Mouse (Mus musculus) kidney, adult 11 months (tissue): ENCODE results near the gene Dgke.

Experiments used
- DNase-seq: peaks from one replicate; pipeline ENCODE4 v3.0.0; 2022

The Dgke gene

DNA sequence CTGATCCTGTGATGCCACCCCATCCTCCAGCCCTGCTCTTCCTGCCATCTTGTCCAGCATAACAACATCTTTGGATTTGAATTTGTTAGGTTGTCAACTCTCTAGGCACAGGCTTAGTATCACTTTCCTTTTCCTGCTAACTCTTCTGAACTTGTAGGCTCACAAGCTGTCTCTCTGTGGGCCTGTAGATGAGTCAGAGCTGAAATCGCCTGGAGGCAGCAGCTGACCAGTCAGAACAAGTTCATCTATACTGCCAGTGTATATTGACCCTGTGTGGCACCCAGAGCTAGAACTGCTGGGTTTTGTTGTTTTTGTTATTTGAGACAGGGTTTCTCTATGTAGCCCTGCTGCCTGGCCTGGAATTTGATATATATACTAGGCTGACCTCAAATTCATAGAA, 35.5 kb downstream of the Dgke start:
- no peak for DNase-seq

DNA sequence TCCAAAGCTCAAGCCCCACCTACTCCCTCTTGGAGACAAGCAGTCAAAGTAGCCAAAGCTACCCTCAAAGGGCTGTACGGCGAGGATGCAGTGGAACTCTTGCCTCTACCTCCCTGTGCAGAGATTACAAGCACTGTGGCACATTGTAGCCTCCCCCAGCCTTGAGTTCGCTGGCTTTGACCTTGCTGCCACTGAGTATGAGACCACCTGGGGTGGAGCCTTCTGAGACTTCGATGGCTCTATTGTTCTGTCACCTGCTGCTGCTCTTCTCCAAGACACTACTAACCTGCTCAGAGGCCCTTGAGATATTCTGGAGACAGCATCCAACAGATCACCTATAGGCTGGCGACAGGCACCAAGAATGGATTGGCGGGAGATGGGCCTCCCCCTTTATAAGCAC, 36.1 kb downstream of the Dgke start:
- no peak for DNase-seq

DNA sequence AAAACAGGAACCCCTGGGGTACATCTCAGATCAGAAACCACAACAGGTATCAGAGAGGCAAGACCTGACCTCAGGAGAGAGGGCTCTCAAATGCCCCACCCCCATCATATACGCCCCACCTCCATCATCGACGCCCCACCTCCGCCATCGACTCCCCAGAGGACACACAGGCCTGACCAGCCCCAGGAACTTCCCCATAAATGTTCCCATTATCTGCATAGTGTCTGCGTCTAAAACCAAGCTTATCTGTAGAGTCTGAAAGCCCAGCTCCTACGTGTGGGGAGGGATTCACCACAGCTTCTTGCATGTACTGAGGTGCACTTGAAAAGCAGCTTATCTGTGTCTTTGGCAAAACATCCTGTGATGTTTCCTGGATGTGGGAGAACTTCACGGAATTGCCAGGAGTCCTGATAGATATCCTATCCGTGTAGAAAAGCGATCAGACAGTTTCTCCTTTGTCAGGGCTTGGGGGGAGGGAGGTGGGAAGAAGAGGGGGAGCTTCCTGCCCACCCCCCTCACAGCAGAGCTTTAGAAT, 37.7 kb downstream of the Dgke start:
- DNase-seq = no peak

DNA sequence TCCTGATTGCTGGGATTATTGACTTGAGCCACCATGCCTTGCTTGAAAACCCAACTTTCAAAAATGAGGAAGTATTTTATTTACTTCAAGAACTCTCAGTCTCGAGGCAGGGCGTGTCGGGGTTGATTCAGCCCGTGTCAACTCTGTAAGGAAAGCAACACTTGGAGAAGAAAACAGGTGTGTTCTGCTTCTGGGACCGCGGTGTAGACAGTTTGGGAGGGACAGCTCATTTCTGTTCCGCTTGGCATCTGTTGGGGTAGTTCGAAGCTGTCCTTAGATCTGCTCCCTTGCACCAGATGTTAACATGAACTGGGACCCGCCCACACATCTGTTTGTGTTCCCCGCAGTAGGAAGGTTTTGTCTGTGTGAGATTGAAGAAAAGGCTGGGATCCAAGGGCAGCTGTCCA, 38.7 kb downstream of the Dgke start:
- no peak for DNase-seq

DNA sequence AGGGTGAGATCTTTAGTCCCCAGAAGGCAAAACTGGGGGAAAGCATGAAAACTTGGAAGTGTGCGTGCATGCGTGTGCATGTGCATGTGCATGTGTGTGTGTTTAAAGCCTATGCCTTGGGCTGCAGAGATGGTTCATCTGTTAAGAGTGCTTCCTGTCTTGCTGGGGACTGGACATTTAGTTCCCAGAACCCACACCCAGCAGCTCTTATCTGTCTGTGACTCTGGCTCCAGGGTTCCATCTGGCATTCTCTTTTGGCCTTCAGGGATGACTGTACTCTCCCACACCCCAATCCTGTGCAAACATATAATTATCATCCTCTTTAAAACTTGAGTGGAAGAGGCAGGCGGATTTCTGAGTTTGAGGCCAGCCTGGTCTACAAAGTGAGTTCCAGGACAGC, 40.5 kb downstream of the Dgke start:
- no peak for DNase-seq

DNA sequence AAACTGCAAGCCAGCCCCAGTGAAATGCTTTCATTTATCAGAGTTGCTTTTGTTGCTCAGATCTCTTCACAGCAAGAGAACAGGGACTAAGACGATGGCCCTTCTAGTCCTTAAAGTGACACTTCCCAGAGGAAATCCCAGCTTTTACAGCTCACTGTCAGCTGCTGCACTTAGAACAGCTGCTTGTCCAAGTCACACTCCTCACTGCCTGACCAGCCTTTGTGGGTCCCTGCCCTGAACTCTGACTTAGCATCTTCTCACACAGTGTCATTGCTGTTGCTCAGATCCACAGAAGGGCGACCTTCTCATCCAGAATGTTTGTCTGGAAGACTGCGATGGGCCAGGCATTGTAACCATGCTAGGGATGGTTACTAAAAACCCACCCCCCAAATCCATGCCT, 41.0 kb downstream of the Dgke start:
- DNase-seq = no peak

DNA sequence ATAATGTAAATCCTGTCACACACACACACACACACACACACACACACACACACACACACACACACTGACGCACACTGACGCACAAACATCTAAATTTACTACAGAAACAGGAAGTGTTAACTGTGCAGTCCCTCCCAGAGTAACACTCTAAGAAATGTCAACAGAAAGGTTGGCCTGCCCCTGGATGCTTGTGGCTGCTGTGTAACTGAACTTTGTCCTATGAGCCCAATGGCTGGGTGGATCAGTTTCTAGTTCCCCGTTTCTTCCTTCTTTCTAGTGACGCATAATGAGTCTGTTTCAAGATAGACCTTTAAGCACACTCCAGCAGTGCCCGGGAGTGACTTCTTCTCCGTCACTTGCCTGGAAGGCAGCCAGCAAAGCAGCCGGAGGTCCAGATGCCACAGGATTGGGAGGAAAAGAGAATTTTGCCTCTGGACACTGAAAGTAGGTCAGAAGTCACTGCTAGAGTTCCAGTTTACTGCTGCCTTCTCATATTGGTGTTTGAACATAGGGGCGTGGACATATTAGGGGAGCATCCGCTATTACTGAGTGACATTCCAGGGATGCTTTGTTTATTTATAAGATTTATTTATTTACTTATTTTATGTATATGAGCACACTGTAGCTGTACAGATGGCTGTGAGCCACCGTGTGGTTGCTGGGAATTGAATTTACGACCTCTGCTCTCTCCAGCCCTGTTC, 42.3 kb downstream of the Dgke start:
- peak; percentile 91 for DNase-seq

DNA sequence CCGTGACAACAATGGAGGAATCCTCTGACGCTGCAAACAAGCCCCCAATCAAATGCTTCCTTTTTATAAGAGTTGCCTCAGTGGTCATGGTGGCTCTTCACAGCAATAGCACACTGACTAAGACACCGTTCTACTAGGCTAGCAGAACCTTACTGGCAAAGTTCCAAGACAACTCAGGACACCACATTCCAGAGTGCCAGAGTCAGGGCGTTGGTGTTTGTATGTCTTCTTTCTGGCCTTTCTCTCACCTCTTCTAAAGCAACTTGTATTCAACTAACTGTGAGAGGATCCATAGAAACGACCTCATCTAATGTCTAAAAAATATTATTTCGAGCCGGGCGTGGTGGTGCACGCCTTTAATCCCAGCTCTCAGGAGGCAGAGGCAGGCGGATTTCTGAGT, 43.2 kb downstream of the Dgke start:
- DNase-seq = no peak

DNA sequence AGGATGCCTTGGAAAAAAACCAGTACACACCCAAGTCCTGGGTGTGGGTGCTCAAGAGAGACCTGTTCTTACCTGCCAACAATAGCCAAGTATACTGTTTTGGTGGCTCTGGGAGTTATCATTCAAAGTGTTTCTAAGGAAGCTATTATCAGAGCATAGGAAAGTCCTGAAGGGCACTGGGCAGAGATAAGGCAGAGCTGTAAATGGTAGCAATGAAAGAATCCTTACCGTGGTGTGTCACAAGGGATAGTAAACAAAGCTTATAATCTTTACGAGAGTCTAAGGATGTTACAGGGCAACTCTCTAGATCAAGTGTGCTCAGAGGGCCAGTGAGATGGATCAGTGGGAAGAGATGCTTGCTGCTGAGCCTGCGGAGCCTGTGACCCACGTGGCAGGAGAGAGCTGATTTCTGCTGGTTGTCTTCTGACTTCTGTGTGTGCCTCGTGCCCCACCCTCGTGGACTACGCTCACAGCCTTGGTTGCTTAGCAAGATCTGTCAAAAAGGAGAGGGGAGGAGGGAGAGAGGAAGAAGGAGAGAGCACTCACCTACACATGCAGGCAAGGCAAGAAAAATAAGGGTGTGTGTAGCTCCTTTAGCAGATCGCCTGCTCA, 44.4 kb downstream of the Dgke start:
- DNase-seq = no peak

DNA sequence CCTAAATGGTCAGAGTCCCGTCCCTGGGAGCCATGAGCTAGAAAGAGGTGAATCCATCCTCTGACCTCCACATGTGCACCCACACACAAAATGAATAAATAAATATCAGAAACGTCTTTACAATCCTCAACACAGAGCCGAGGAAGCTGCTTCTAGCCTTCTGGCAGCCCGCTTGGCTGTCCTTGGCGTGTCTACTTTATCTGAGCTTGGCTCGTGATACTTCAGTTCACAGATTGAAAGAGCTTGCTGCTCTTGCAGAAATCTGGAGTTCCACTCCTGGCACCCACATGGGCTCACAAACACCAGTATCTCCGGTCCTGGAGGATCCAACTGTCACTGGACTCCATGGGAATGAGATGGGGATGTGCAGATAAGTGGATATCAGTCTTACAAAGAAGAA, 45.0 kb downstream of the Dgke start:
- DNase-seq = no peak

DNA sequence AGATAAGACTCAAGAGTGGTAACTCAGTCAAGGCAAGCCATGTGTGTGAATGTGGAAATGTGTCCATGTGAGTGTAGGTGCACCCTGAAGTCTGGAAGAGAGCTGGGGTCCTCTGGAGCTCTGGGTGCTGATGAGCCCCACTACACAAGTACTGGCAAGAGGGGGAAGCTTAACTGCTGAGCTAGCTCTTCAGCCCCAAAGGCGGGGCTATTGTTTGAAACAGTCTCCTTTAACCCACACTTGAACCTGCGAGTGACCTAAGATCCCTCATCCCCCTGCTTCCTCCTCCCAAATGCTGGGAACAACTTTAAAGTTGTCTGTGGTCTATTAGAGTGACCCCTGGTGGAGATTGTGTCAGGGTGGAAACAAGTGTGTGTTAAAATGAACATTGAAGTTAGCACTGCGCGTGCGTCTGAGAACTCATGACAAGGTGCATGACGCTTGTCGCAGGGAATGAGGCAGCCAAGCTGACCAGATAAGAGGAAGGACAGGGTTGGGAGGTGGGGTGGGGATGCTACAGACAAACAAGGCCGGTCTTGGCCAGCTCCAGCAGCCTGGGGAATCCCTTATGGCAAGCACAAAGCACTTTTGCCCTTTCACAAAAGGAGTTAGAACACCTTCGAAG, 45.9 kb downstream of the Dgke start:
- no peak for DNase-seq

DNA sequence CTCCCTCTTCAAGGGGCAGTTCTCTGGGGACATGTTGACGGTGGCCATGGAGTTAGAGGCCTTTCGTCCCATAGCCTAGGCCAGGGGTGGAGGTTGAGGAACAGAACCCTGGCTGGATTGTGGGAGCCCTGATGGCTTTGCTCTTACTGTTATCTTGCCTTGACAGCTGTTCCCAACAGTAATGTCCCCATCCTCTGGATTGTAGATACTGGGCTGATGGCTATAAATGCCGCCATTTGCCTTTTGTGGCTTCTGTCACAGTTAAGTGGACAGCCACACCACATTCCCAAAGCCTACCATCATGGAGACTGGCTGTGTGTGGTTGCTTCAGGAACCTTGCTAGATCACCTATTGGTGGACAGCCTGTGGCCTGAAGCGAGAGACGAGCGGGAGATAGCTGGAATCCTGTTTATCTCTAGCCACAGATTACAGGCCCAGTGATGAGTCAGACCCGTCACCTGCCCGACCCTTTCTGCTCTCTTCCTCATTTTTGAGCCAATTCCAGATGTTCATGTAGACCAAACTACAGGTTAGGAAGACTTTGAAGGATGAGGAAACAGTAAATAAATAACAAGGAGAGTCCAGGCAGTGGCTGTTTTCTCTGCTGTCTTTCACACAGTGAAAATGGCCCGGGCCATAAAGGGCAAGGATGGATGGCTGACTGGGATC, 49.0 kb downstream of the Dgke start:
- DNase-seq = no peak

DNA sequence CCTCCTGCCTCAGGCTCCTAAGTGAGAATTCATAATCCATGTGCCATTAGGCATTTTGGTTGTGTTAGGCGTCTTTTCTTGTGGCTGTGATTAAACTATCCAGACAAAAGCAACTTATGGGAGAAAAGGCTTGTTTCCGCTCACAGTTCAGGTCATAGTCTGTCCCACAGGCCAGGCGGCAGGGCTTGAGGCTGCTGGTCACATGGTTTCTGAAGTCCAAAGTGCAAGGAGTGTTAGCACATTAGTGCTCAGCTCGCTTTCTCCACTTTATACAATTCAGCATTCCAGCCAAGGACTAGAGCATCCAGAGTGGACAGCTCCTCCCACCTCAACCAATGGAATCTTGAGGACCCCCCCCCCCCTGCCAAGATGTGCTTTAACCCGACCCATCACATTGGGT, 54.4 kb downstream of the Dgke start:
- peak; percentile 87 for DNase-seq

DNA sequence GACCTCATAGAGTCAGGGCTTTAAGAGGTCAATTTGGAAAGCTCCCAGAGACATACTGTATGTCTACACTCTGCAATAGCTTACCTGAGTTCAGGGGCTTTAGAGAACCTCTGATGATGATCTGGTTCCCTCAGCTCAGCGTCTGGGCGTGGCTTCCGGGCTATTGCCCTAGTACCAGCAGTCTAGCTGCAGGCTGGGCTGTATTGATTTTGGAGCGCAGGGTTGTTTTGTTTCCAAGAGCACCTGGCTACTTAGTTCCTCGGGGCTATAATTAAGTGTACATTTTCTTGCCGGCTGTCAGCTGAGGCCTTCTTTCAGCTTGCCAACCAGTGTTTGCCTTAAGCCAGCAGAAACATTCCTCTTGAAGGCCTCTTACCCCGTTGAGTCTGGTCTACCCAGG, 57.2 kb downstream of the Dgke start:
- DNase-seq = no peak

DNA sequence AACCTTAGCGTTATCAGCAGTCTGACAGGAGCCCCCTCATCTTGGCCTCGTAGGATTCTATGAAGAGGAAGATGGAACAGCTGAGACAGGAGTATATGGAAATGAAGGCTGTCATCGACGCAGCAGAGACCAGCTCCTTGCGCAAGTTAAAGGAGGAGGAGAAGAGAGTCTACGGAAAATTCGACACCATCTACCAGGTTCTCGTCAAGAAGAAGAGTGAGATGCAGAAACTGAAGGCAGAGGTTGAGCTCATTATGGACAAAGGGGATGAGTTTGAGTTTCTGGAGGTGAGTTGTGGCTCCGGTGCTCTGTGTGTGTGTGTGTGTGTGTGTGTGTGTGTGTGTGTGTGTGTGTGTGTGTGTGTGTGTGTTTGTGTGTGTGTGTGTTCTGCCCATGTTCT, 57.6 kb downstream of the Dgke start:
- DNase-seq = no peak

DNA sequence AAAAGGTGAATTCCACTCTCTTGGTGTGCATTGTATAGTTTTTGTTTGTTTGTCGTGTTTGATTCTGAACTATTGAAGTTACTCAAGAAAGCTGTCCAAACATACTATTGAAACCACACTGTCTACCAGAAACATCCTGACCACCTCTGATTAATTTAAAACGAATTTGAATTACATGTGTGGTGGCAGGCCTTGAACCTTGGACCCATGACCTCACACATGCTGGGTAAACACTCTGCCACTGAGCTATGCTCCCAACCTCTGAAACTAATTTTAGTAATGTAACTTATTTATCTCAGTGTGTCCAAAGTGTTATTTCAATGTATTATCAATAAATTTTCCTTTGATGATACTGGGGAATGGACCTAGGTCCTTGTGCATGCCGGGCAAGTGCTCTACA, 59.1 kb downstream of the Dgke start:
- no peak for DNase-seq

DNA sequence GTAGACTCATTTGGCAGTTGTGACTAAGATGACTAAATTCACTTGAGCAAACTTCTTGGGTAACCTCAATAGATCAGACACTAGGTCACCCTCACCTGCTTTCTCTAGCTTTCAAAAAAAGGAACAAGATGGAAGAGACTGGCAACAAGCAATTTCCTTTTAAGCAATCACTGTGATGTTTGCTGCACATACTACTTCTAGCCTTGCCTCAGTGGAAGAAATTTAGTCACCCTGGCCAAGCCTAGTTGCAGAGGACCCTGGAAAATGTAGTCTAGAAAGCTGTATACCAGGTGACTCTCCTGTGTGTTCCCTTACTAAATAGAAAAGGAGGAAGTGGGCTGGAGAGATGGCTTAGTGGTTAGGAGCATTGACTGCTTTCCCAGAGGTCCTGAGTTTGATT, 60.2 kb downstream of the Dgke start:
- DNase-seq = no peak

DNA sequence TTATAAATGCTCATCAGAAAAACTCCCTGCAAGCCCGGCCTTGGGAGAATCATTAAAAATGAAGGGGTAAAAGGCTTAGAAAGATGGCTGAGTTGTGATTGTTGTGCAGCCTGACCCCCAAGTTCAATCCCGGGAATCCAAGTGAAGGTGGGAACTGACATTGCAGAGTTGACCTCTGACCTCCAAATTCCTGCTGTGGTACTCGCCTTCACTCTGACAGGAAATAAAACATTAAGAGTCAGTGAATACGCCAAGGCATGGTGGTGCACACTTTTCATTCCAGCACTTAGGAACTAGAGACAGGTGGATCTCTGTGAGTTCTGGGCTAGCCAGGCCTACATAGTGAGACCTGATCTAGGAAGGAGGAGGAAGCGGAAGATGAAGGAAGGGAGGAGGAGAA, 61.2 kb downstream of the Dgke start:
- no peak for DNase-seq

DNA sequence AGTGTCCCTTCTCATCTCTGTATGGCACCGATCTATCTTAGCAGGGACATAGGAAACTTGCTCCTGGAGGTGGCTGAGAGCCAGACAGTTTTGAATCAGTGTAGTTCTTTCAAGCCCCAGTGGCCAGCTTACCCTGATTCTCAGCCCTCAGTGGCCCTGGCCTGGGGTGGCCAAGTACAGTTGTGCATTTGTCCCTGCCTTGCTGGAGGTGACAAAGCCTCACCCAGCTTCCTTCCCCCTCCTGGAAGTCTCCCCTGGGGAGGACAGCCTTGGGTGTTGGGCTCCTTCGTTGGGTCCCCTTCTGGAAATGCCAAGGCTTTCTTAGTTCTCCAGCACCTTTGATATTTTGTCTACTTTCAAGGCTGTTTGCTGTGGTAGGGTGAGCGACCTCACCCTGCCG, 62.9 kb downstream of the Dgke start:
- DNase-seq = no peak

DNA sequence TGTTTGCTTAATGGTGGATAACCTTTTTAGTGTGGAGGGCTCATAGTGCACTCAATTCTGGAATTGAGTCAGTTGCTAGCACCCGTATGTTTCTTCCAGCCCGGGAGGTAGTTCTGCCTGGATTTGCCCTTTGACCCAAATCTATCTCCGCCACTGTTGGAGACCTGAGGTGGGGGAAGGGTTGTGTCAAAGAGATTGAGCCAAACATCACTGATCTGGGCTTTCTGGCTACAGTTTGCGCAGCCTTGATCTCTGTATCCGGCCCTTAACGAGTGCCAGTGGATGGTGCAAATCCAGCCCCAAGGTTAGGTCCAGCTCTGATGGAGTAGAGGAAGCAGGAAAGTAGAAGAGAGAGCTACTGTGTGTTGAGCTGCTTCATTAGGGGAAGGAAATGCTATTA, 63.6 kb downstream of the Dgke start:
- peak; percentile 54 for DNase-seq

DNA sequence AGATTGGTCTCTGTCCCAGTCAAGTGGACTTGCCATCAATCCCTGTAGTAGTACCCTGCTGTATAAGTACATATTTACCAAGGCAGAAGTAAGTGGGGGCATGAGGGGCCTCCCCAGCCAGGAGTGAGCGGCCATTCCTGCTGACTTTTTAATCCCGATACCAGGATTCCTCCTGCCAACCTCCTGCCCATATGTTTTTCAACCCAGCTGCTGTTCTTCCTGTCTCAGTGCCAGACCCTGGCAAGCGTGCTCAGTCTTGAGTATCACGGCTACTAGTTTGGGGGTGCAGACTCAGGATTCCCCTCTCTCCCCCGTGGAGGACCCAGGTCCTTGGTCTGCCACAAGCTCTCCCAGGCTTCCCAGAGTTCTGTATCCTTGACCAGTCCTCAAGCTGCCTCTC, 64.0 kb downstream of the Dgke start:
- DNase-seq = no peak

DNA sequence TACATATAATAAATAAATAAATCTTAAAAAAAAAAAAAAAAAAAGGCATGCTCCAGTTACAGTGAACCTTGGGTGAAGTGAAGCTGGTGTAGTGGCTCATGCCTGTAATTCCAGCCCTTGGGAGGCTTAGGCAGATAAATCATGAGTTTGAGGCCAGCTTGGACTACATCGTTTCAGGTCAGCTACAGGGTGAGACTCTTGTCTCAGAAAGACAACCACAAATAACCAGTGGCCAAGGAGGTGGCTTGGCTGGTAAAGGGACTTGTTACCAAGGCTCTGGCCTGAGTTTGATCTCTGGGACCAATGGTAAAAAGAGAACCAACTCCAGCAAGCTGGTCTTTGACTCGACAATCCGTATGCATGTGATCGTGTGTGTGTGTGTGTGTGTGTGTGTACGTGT, 64.6 kb downstream of the Dgke start:
- no peak for DNase-seq

DNA sequence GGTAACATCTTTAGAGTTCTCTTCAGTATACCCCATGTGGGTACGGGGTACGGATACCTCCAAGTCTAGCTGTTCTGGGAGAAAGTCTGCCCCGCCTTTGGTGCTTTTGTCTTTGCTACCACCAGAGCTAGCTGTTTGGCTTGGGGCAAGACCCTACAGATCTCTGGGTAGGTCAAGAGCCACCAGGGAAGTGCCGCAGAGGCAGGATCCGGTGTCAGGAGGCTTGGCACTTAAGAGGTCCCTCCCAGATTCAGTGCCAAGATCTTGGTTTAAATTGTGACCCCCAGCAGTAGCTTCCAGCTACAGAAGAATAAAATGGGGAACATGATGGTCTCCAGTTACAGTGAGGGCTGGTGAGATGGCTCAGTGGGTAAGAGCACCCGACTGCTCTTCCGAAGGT, 65.1 kb downstream of the Dgke start:
- no peak for DNase-seq

DNA sequence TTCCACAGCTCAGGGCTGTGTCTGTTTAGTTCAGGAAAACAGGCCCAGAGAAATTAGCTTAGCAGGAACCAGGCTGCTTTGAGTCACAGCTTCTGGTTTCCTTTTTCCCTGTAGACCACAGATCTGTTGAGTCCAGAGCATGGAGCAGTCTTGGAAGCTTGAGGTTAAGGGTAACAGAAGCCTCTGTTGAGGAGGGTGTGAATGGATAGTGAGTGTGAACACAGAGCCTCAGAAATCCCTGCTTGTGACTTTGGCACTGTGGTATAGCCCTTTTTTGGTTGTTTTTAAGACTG, 66.2 kb downstream of the Dgke start:
- no peak for DNase-seq
